Mouse (Mus musculus) CH12.LX (cell line): ENCODE results near the gene Mark1. TPM values are rescaled to one million over a fixed set of nuclear protein-coding genes. Genes with fewer than 3 reads are reported as not detected.

Source experiments
- DNase-seq: peaks from one replicate; pipeline ENCODE4 v3.0.0-alpha.2; 2013; ENCODE audit errors: extremely low read depth
- H3K27ac ChIP-seq: 2 replicates; pipeline ENCODE4 v1.5.1; 2012; ENCODE audit warnings: low read depth, mild to moderate bottlenecking, control low read depth, moderate library complexity; ENCODE audit not compliant: insufficient read depth
- H3K27me3 ChIP-seq: replicated peaks from 2 replicates; pipeline ENCODE3; 2012; ENCODE audit warnings: inconsistent platforms
- H3K36me3 ChIP-seq, 2 experiments: replicated peaks in 1 of 2; 2 replicates each; pipeline versions ENCODE3 to v1.6.1; 2012; ENCODE audit warnings: inconsistent platforms in 1 of 2, low read length in 1 of 2, mild to moderate bottlenecking in 1 of 2, mixed read lengths in 1 of 2, moderate library complexity in 1 of 2; ENCODE audit not compliant: control insufficient read depth in 1 of 2, insufficient read depth in 1 of 2
- H3K4me1 ChIP-seq, 2 experiments: 2 replicates each; pipeline ENCODE4 v1.6.1; 2012; ENCODE audit warnings: inconsistent platforms in 1 of 2, moderate library complexity in 1 of 2; ENCODE audit not compliant: insufficient read depth in 2 of 2, control insufficient read depth in 1 of 2
- H3K4me2 ChIP-seq: 2 replicates; pipeline ENCODE4 v1.6.1; 2012; ENCODE audit warnings: low read depth, mild to moderate bottlenecking, control low read depth; ENCODE audit not compliant: poor library complexity, insufficient read depth, severe bottlenecking
- H3K4me3 ChIP-seq, 3 experiments: fragments of 150-350 bp in 1 of 3; sonication (generic) in 1 of 3; replicated peaks in 1 of 3; 2 replicates each; pipeline versions ENCODE3 to v1.5.1; 2011 to 2012; ENCODE audit warnings: low read depth in 2 of 3, low read length in 2 of 3, mild to moderate bottlenecking in 2 of 3, moderate library complexity in 2 of 3, control low read depth in 1 of 3, improper control_type of control experiment in 1 of 3, inconsistent platforms in 1 of 3, mixed read lengths in 1 of 3; ENCODE audit not compliant: poor library complexity in 1 of 3
- H3K79me2 ChIP-seq: replicated peaks from 2 replicates; pipeline ENCODE4 v1.6.1; 2012; ENCODE audit warnings: mild to moderate bottlenecking, moderate library complexity; ENCODE audit not compliant: control insufficient read depth, poor library complexity, insufficient read depth, severe bottlenecking; ENCODE audit errors: extremely low read depth
- H3K9ac ChIP-seq: 2 replicates; pipeline ENCODE4 v1.6.1; 2012; ENCODE audit warnings: low read depth, mild to moderate bottlenecking, control low read depth, moderate library complexity; ENCODE audit not compliant: insufficient read depth
- H3K9me3 ChIP-seq: replicated peaks from 2 replicates; pipeline ENCODE3; 2012; ENCODE audit warnings: low read length, inconsistent platforms, mixed read lengths
- CHD1 ChIP-seq: IDR thresholded peaks from 2 replicates; pipeline ENCODE4 v1.6.1; 2012; ENCODE audit warnings: low read depth, low read length, improper control_type of control experiment, inconsistent platforms
- CHD2 ChIP-seq: IDR thresholded peaks from 2 replicates; pipeline ENCODE4 v1.6.1; 2011; ENCODE audit warnings: low read length, improper control_type of control experiment
- CTCF ChIP-seq, 2 experiments: IDR thresholded peaks in 1 of 2; conservative IDR thresholded peaks in 1 of 2; 2 replicates each; pipeline ENCODE4 v1.5.1; 2011 to 2012; ENCODE audit warnings: low read depth in 2 of 2, low read length in 2 of 2, improper control_type of control experiment in 1 of 2, inconsistent platforms in 1 of 2, mild to moderate bottlenecking in 1 of 2, moderate library complexity in 1 of 2
- E2F4 ChIP-seq: IDR thresholded peaks from 2 replicates; pipeline ENCODE4 v1.6.1; 2011; ENCODE audit warnings: low read depth, low read length, improper control_type of control experiment; ENCODE audit not compliant: insufficient replicate concordance
- ELF1 ChIP-seq: IDR thresholded peaks from 2 replicates; pipeline ENCODE4 v1.6.1; 2014; ENCODE audit warnings: low read depth, mild to moderate bottlenecking, inconsistent platforms, low read length, improper control_type of control experiment
- EP300 ChIP-seq: IDR thresholded peaks from 2 replicates; pipeline ENCODE4 v1.6.1; 2011; ENCODE audit warnings: low read length, improper control_type of control experiment
- ETS1 ChIP-seq: conservative IDR thresholded peaks from 2 replicates; pipeline ENCODE4 v1.6.1; 2012; ENCODE audit warnings: low read depth, mild to moderate bottlenecking, inconsistent platforms, low read length, improper control_type of control experiment, moderate library complexity
- GABPA ChIP-seq: IDR thresholded peaks from 2 replicates; pipeline ENCODE4 v1.6.1; 2012; ENCODE audit warnings: low read depth, low read length, improper control_type of control experiment, inconsistent platforms; ENCODE audit not compliant: insufficient replicate concordance
- JUN ChIP-seq: IDR thresholded peaks from 2 replicates; pipeline ENCODE4 v1.6.1; 2011; ENCODE audit warnings: low read depth, mild to moderate bottlenecking, low read length, improper control_type of control experiment, moderate library complexity; ENCODE audit not compliant: insufficient read depth
- JUND ChIP-seq: conservative IDR thresholded peaks from 2 replicates; pipeline ENCODE4 v1.6.1; 2011; ENCODE audit warnings: low read depth, low read length, improper control_type of control experiment
- KAT2A ChIP-seq: IDR thresholded peaks from 2 replicates; pipeline ENCODE4 v1.6.1; 2012; ENCODE audit warnings: low read length, improper control_type of control experiment, inconsistent platforms; ENCODE audit not compliant: insufficient replicate concordance
- MYC ChIP-seq: IDR thresholded peaks from 2 replicates; pipeline ENCODE4 v1.6.1; 2011; ENCODE audit warnings: low read depth, mild to moderate bottlenecking, improper control_type of control experiment, low read length
- NRF1 ChIP-seq: IDR thresholded peaks from 2 replicates; pipeline ENCODE4 v1.6.1; 2014; ENCODE audit warnings: low read depth, mild to moderate bottlenecking, inconsistent platforms, low read length, improper control_type of control experiment, moderate library complexity
- PAX5 ChIP-seq: IDR thresholded peaks from 2 replicates; pipeline ENCODE4 v1.6.1; 2012; ENCODE audit warnings: low read length, inconsistent platforms, mixed read lengths
- POLR2A ChIP-seq: IDR thresholded peaks from 2 replicates; pipeline ENCODE4 v1.6.1; 2011; ENCODE audit warnings: low read depth, mild to moderate bottlenecking, improper control_type of control experiment, low read length
- POLR2AphosphoS2 ChIP-seq: IDR thresholded peaks from 2 replicates; pipeline ENCODE4 v1.6.1; 2011; ENCODE audit warnings: low read depth, low read length, improper control_type of control experiment
- RAD21 ChIP-seq: IDR thresholded peaks from 2 replicates; pipeline ENCODE4 v1.6.1; 2011; ENCODE audit warnings: low read depth, mild to moderate bottlenecking, low read length, improper control_type of control experiment, moderate library complexity
- SIN3A ChIP-seq: IDR thresholded peaks from 2 replicates; pipeline ENCODE4 v1.6.1; 2012; ENCODE audit warnings: low read length, improper control_type of control experiment, inconsistent platforms
- SMC3 ChIP-seq: IDR thresholded peaks from 2 replicates; pipeline ENCODE4 v1.6.1; 2011; ENCODE audit warnings: low read depth, low read length, improper control_type of control experiment
- TCF12 ChIP-seq: IDR thresholded peaks from 2 replicates; pipeline ENCODE4 v1.6.1; 2014; ENCODE audit warnings: low read depth, mild to moderate bottlenecking, inconsistent platforms, low read length, improper control_type of control experiment
- USF1 ChIP-seq: IDR thresholded peaks from 2 replicates; pipeline ENCODE4 v1.6.1; 2014; ENCODE audit warnings: low read depth, mild to moderate bottlenecking, inconsistent platforms, low read length, improper control_type of control experiment
- USF2 ChIP-seq: conservative IDR thresholded peaks from 2 replicates; pipeline ENCODE4 v1.6.1; 2011; ENCODE audit warnings: low read depth, low read length, improper control_type of control experiment
- ZC3H11A ChIP-seq: IDR thresholded peaks from 2 replicates; pipeline ENCODE4 v1.6.1; 2012; ENCODE audit warnings: low read depth, mild to moderate bottlenecking, inconsistent platforms, low read length, improper control_type of control experiment
- ZKSCAN1 ChIP-seq: IDR thresholded peaks from 2 replicates; pipeline ENCODE4 v1.6.1; 2012; ENCODE audit warnings: low read depth, inconsistent platforms, low read length, improper control_type of control experiment, borderline replicate concordance
- ZMIZ1 ChIP-seq: IDR thresholded peaks from 2 replicates; pipeline ENCODE4 v1.6.1; 2012; ENCODE audit warnings: low read depth, mild to moderate bottlenecking, inconsistent platforms, low read length, improper control_type of control experiment
- ZNF384 ChIP-seq: IDR thresholded peaks from 2 replicates; pipeline ENCODE4 v1.6.1; 2012; ENCODE audit warnings: low read depth, low read length, improper control_type of control experiment, inconsistent platforms
- dilution Hi-C: fragments of 300-500 bp; cut with MboI; formaldehyde crosslinking; loops from 2 replicates; pipeline ENCODE4 v1.14.3; 2020; ENCODE audit warnings: low sequenced_read_pairs; ENCODE audit not compliant: extremely low pct_unique_long_range_greater_than_20kb, extremely low pct_ligation_motif_present
- in situ Hi-C: fragments of 300-500 bp; cut with MboI; formaldehyde crosslinking; loops from 3 replicates; pipeline ENCODE4 v1.14.3; 2019; ENCODE audit warnings: low sequenced_read_pairs, low pct_ligation_motif_present, low pct_unique_long_range_greater_than_20kb, mixed read lengths
- polyA plus RNA-seq: library from polyadenylated mRNA; unstranded; fragments of >175 nt; gene quantifications from 2 replicates; pipeline ENCODE4 v1.2.1, GENCODE M21; 2012; ENCODE audit warnings: low read depth; ENCODE audit not compliant: insufficient read length
- total RNA-seq, 2 experiments: library from RNA; depleted of rRNA; stranded (reverse); fragments of 300-350 nt in 1 of 2; fragments of >200 nt in 1 of 2; gene quantifications; 2 replicates each; pipeline ENCODE4 v1.2.3; 2012 to 2014

The Mark1 gene
- total and polyA plus RNA-seq, 3 experiments, result not detected

DNA sequence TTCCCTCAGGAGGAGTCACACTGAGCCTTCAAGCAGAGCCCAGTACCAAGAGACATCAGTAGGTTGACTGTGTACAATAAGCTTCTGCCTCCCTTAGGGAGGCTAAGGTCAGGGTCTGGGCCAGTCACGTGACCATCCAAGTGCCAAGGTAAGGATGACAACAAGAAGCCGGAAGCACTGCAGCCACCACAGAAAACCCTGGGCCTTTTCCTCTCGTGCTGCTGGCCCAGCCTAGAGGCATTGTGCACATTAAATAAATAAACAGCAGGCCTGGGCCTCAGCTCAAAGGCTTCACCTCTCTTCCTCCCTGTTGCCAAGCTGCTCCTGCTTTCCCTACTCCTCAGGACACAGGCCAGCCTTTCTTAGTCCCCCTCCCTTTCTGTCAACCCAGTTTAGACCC, 139.1 kb downstream of the Mark1 start:
- no peak for TF ChIP-seq RAD21
- no peak for TF ChIP-seq CHD1
- no peak for TF ChIP-seq KAT2A
- TF ChIP-seq NRF1, result no peak
- no peak for TF ChIP-seq CTCF (conservative IDR thresholded peaks at IDR 0.05 in 1 of 2, IDR thresholded peaks at IDR 0.05 in 1 of 2; ENCODE audit: low read depth in 2 of 2, low read length in 2 of 2)
- no peak for TF ChIP-seq ETS1
- TF ChIP-seq PAX5, result no peak
- TF ChIP-seq POLR2AphosphoS2, result no peak
- TF ChIP-seq E2F4, result no peak
- TF ChIP-seq SIN3A, result no peak
- no peak for TF ChIP-seq MYC
- no peak for TF ChIP-seq ZMIZ1
- no peak for TF ChIP-seq SMC3
- TF ChIP-seq JUND, result no peak
- no peak for TF ChIP-seq ZKSCAN1
- TF ChIP-seq ZC3H11A, result no peak
- TF ChIP-seq USF2, result no peak
- TF ChIP-seq JUN, result no peak
- TF ChIP-seq ZNF384, result no peak
- no peak for TF ChIP-seq POLR2A
- Histone ChIP-seq H3K4me3 (no peak overlapping the region), H3K9me3 (no peaks in the 10 kb centered on the region), H3K27ac (no peak overlapping the region), H3K4me2 (no peak overlapping the region), H3K36me3 (no peaks in the 10 kb centered on the region), H3K79me2 (no peaks in the 10 kb centered on the region), H3K27me3 (no peaks in the 10 kb centered on the region), H3K9ac (no peak overlapping the region), H3K4me1 (peaks cover 0 to 7% of the 10 kb centered on the region in 2 experiments; a peak in 1 of 4 replicates)
- dilution Hi-C loops (no loop called here), in situ Hi-C loops (no loop called here)
- DNase-seq, result no peak

DNA sequence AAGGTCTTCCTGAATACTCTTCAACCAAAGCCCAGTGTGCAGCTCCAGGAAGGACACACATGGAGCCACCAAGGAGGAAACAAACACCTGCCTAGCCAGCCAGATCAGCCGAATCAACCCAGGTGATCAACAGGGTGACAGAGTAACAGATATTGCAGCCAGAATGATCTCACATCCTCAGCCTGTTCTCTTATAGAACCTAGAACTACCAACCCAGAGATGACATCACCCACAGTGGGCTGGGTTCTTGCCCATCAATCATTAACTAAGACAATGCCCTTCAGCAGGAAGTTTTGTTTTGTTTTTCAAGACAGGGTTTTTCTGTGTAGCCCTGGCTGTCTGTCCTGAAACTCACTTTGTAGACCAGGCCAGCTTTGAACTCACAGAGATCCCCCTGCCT, 141.1 kb downstream of the Mark1 start:
- DNase-seq, result no peak
- Histone ChIP-seq H3K4me1 (0 out of 4 replicates have a peak, but pooled peaks cover 0 to 4% of the 10 kb centered on the region in 2 experiments), H3K4me3 (no peak overlapping the region), H3K79me2 (no peaks in the 10 kb centered on the region), H3K9me3 (no peaks in the 10 kb centered on the region), H3K27ac (no peak overlapping the region), H3K27me3 (no peaks in the 10 kb centered on the region), H3K9ac (no peak overlapping the region), H3K36me3 (no peaks in the 10 kb centered on the region), H3K4me2 (no peak overlapping the region)
- in situ Hi-C loops, result no loop called here
- dilution Hi-C loops, result no loop called here
- TF ChIP-seq GABPA, result no peak
- TF ChIP-seq SMC3, result no peak
- no peak for TF ChIP-seq TCF12
- no peak for TF ChIP-seq CHD1
- TF ChIP-seq CHD2, result no peak
- TF ChIP-seq ZC3H11A, result no peak
- TF ChIP-seq EP300, result no peak
- no peak for TF ChIP-seq PAX5
- no peak for TF ChIP-seq POLR2A
- TF ChIP-seq NRF1, result no peak
- no peak for TF ChIP-seq ZKSCAN1
- no peak for TF ChIP-seq USF1
- TF ChIP-seq ELF1, result no peak
- TF ChIP-seq POLR2AphosphoS2, result no peak
- no peak for TF ChIP-seq MYC
